In genomic region chr2:36200813-36201212, GRCm38 (mm10) we compare ENCODE assay signal across 22 mouse cellular contexts.
"Had no signal": no experiment of that assay in that cellular context is flagged by ENCODE, and none has a peak within 500 bp of the region (broad histone marks: within the 10 kb centered on the region; RNA-seq: fewer than 3 reads in every experiment).

No protein-coding gene starts in this region.

- H3K4me3 ChIP-seq: kidney, embryonic 15.5 days; layer of hippocampus, adult 2 months; liver, embryonic 12.5 days; megakaryocyte, embryonic 14.5 days; midbrain, embryonic 10.5 days; midbrain, embryonic 13.5 days; myocyte; neural tube, embryonic 13.5 days had no signal

- DNase-seq: kidney, adult 2 months; kidney, postnatal 10 days; kidney, postnatal 4 days; layer of hippocampus, adult 9-11 months; liver, postnatal 0 days; lung, embryonic 14.5 days; lung, postnatal 14 days; retina, postnatal 1 day; right cerebral cortex, postnatal 25 days; spleen, adult 18-20 months; thymus, adult 18-20 months; thymus, postnatal 36 days had no signal

- H3K9ac ChIP-seq: kidney, embryonic 15.5 days; liver, embryonic 12.5 days; liver, postnatal 0 days; lung, embryonic 14.5 days; midbrain, embryonic 13.5 days; neural tube, embryonic 13.5 days had no signal

- H3K27ac ChIP-seq: kidney, embryonic 15.5 days; layer of hippocampus, adult 2 months; midbrain, embryonic 10.5 days; midbrain, embryonic 13.5 days; neural tube, embryonic 13.5 days had no signal

- H3K4me2 ChIP-seq: kidney, embryonic 15.5 days; lung, embryonic 14.5 days; midbrain, embryonic 13.5 days; neural tube, embryonic 13.5 days had no signal

- H3K36me3 ChIP-seq: kidney, embryonic 15.5 days; liver, embryonic 12.5 days; midbrain, embryonic 10.5 days; midbrain, embryonic 13.5 days; neural tube, embryonic 13.5 days had no signal

- ATAC-seq: intestine, postnatal 0 days; liver, embryonic 12.5 days; liver, postnatal 0 days; midbrain, embryonic 13.5 days; midbrain, embryonic 16.5 days had no signal

- H3K9me3 ChIP-seq: kidney, embryonic 15.5 days; liver, embryonic 12.5 days; megakaryocyte, embryonic 14.5 days; midbrain, embryonic 10.5 days; midbrain, embryonic 13.5 days; neural tube, embryonic 13.5 days had no signal
